Comparison of ENCODE assay signal across 19 mouse cellular contexts in the genomic region with DNA sequence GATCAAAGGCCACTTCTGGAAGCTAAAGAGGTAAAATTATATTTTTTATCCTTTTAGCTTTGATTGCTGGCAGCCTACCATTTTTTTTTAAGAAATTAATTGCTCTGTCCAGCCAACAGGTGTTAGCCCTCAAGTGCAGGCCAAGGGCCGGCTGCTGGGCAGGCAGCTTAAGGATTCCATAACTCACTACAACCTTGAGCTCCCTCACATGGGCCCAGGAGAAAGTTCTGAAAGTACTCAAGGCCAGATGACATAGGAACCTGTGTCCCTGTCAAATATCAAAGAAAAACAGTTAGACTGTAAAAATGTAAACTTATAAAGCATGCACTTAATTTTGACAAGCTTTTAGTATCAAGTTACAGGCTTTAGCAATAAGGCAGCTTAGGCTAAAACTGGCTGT.
A peak's percentile ranks its signal among the peaks of the same experiment; 100 is the strongest.
DNase-seq lines count a peak whose midpoint lies in the region; ATAC-seq and TF ChIP-seq lines count a peak whose summit lies in the region.
"Had no signal": no experiment of that assay in that cellular context is flagged by ENCODE, and none has a peak within 500 bp of the region (broad histone marks: within the 10 kb centered on the region; RNA-seq: fewer than 3 reads in every experiment).

No protein-coding gene starts in this region.

- H3K27ac ChIP-seq in intestine, embryonic 14.5 days (ENCODE audit: low read depth), result no peak overlapping the region
- H3K27ac ChIP-seq in intestine, postnatal 0 days (ENCODE audit: low read depth, low read length), result no peak overlapping the region
- H3K27ac ChIP-seq in embryonic facial prominence, embryonic 13.5 days, result peak overlapping the region; percentile 55
- no peak overlapping the region for H3K27ac ChIP-seq in limb, embryonic 11.5 days (replicated peaks; ENCODE audit: low read depth, low read length)
- H3K27ac ChIP-seq: embryonic facial prominence, embryonic 15.5 days; hindbrain, embryonic 13.5 days; liver, embryonic 12.5 days; neural tube, embryonic 15.5 days had no signal

- 13% methylated on average over 1 of the region's 1 CpGs for WGBS in intestine, embryonic 14.5 days
- WGBS in intestine, postnatal 0 days, result 30% methylated on average over 1 of the region's 1 CpGs
- WGBS in embryonic facial prominence, embryonic 13.5 days, result 4% methylated on average over 1 of the region's 1 CpGs
- WGBS in limb, embryonic 11.5 days, result 11% methylated on average over 1 of the region's 1 CpGs

- no peaks in the 10 kb centered on the region for H3K36me3 ChIP-seq in intestine, embryonic 14.5 days (ENCODE audit: control insufficient read depth, insufficient read depth, low read length)
- no peaks in the 10 kb centered on the region for H3K36me3 ChIP-seq in intestine, postnatal 0 days (ENCODE audit: control insufficient read depth, insufficient read depth)
- H3K36me3 ChIP-seq in embryonic facial prominence, embryonic 13.5 days, result no peaks in the 10 kb centered on the region
- H3K36me3 ChIP-seq in limb, embryonic 11.5 days (ENCODE audit: control insufficient read depth, insufficient read depth, low read length), result no peaks in the 10 kb centered on the region
- H3K36me3 ChIP-seq: embryonic facial prominence, embryonic 15.5 days; hindbrain, embryonic 13.5 days; liver, embryonic 12.5 days; neural tube, embryonic 15.5 days had no signal

- H3K9ac ChIP-seq in intestine, embryonic 14.5 days (ENCODE audit: low read length), result no peak overlapping the region
- H3K9ac ChIP-seq in intestine, postnatal 0 days (ENCODE audit: low read depth, low read length), result no peak overlapping the region
- no peak overlapping the region for H3K9ac ChIP-seq in embryonic facial prominence, embryonic 13.5 days
- no peak overlapping the region for H3K9ac ChIP-seq in limb, embryonic 11.5 days (ENCODE audit: low read length)
- H3K9ac ChIP-seq: embryonic facial prominence, embryonic 15.5 days; hindbrain, embryonic 13.5 days; liver, embryonic 12.5 days; neural tube, embryonic 15.5 days had no signal

- TF ChIP-seq CTCF in intestine, postnatal 0 days (IDR thresholded peaks at IDR 0.05; ENCODE audit: low read depth), result no peak

- no peak for DNase-seq in intestine, embryonic 14.5 days (ENCODE audit: low spot score)
- DNase-seq in embryo, embryonic 10.5 days (ENCODE audit: low spot score), result peak; percentile 49
- peak; percentile 51 for DNase-seq in limb, embryonic 11.5 days (ENCODE audit: low spot score)
- no peak for DNase-seq in left cerebral cortex, adult 9 months (ENCODE audit: low spot score in 2 of 2)
- no peak for DNase-seq in thymus, adult 18-20 months
- DNase-seq: cerebellum, adult 11 months; cerebellum, postnatal 14 days; gastrocnemius, postnatal 25 days; layer of hippocampus, postnatal 36 days; left cerebral cortex, postnatal 4 days; midbrain, embryonic 14.5 days; right cerebral cortex, postnatal 25 days had no signal

- H3K4me3 ChIP-seq in intestine, embryonic 14.5 days (ENCODE audit: low read depth, low read length), result no peak overlapping the region
- no peak overlapping the region for H3K4me3 ChIP-seq in intestine, postnatal 0 days (ENCODE audit: low read depth, low read length)
- no peak overlapping the region for H3K4me3 ChIP-seq in embryonic facial prominence, embryonic 13.5 days
- H3K4me3 ChIP-seq in limb, embryonic 11.5 days (ENCODE audit: low read depth, low read length), result no peak overlapping the region
- H3K4me3 ChIP-seq: embryonic facial prominence, embryonic 15.5 days; hindbrain, embryonic 13.5 days; liver, embryonic 12.5 days; myocyte; neural tube, embryonic 15.5 days had no signal

- no peaks in the 10 kb centered on the region for H3K27me3 ChIP-seq in intestine, embryonic 14.5 days (replicated peaks; ENCODE audit: control insufficient read depth, insufficient read depth, low read length)
- no peaks in the 10 kb centered on the region for H3K27me3 ChIP-seq in intestine, postnatal 0 days (replicated peaks; ENCODE audit: control insufficient read depth, insufficient read depth, low read length)
- H3K27me3 ChIP-seq in embryonic facial prominence, embryonic 13.5 days, result no peaks in the 10 kb centered on the region; the same call in 1 of the 2 replicates
- H3K27me3 ChIP-seq in limb, embryonic 11.5 days (ENCODE audit: control insufficient read depth, insufficient read depth, low read length), result no peaks in the 10 kb centered on the region
- H3K27me3 ChIP-seq: embryonic facial prominence, embryonic 15.5 days; hindbrain, embryonic 13.5 days; liver, embryonic 12.5 days; neural tube, embryonic 15.5 days had no signal

- peak; percentile 82; the same call in 1 of the 2 replicates for ATAC-seq in intestine, embryonic 14.5 days (replicated peaks; ENCODE audit: low FRiP score, low TSS enrichment, low read depth)
- no peak for ATAC-seq in intestine, postnatal 0 days
- ATAC-seq in embryonic facial prominence, embryonic 13.5 days (ENCODE audit: insufficient number of reproducible peaks, insufficient read depth, low FRiP score, low TSS enrichment, low read depth), result no peak
- 0 out of 2 replicates have a peak, but pooled peaks have one; percentile 39 for ATAC-seq in limb, embryonic 11.5 days (ENCODE audit: insufficient number of reproducible peaks, low FRiP score, low TSS enrichment, low read depth)
- ATAC-seq: liver, embryonic 12.5 days had no signal

- peaks cover 10% of the 10 kb centered on the region for H3K4me1 ChIP-seq in intestine, embryonic 14.5 days (replicated peaks; ENCODE audit: control insufficient read depth, insufficient read depth, low read length)
- H3K4me1 ChIP-seq in intestine, postnatal 0 days (replicated peaks; ENCODE audit: control insufficient read depth, insufficient read depth, low read length), result no peaks in the 10 kb centered on the region
- peaks cover 24% of the 10 kb centered on the region for H3K4me1 ChIP-seq in embryonic facial prominence, embryonic 13.5 days
- peaks cover 9% of the 10 kb centered on the region for H3K4me1 ChIP-seq in limb, embryonic 11.5 days (ENCODE audit: control insufficient read depth, insufficient read depth, low read length)
- H3K4me1 ChIP-seq: hindbrain, embryonic 13.5 days; liver, embryonic 12.5 days had no signal

- H3K4me2 ChIP-seq in intestine, embryonic 14.5 days (ENCODE audit: low read length), result no peak overlapping the region
- no peak overlapping the region for H3K4me2 ChIP-seq in intestine, postnatal 0 days (replicated peaks; ENCODE audit: low read depth)
- no peak overlapping the region for H3K4me2 ChIP-seq in embryonic facial prominence, embryonic 13.5 days
- no peak overlapping the region for H3K4me2 ChIP-seq in limb, embryonic 11.5 days (ENCODE audit: low read depth, severe bottlenecking)
- H3K4me2 ChIP-seq: embryonic facial prominence, embryonic 15.5 days; hindbrain, embryonic 13.5 days; liver, embryonic 12.5 days; neural tube, embryonic 15.5 days had no signal

- no peaks in the 10 kb centered on the region for H3K9me3 ChIP-seq in intestine, embryonic 14.5 days (ENCODE audit: control insufficient read depth, low read length)
- H3K9me3 ChIP-seq in intestine, postnatal 0 days (ENCODE audit: control insufficient read depth), result no peaks in the 10 kb centered on the region
- H3K9me3 ChIP-seq in embryonic facial prominence, embryonic 13.5 days, result no peaks in the 10 kb centered on the region
- H3K9me3 ChIP-seq in limb, embryonic 11.5 days (ENCODE audit: control insufficient read depth, low read length), result no peaks in the 10 kb centered on the region
- H3K9me3 ChIP-seq: embryonic facial prominence, embryonic 15.5 days; hindbrain, embryonic 13.5 days; liver, embryonic 12.5 days; neural tube, embryonic 15.5 days had no signal

Comparison
In these comparisons a context has a peak if more than half of its experiments do, and no peak if none do; other contexts are left out.
1. ATAC-seq: peak in intestine, embryonic 14.5 days (single experiment) and limb, embryonic 11.5 days (single experiment); none in intestine, postnatal 0 days (single experiment) and embryonic facial prominence, embryonic 13.5 days (single experiment).
2. DNase-seq: peak in embryo, embryonic 10.5 days (single experiment) and limb, embryonic 11.5 days (single experiment); none in intestine, embryonic 14.5 days (single experiment), left cerebral cortex, adult 9 months (0 of 2) and thymus, adult 18-20 months (0 of 2).